Mouse (Mus musculus) small intestine, adult 2 months (tissue): ENCODE measurements around the gene Tnr. TPM values are rescaled to one million over a fixed set of nuclear protein-coding genes. Genes with fewer than 3 reads are reported as not detected.

Experiments used
- H3K27ac ChIP-seq: fragments of 200-500 bp; 2 replicates; pipeline ENCODE4 v1.5.1; 2012; ENCODE audit warnings: low read depth, low read length, control low read depth, inconsistent platforms; ENCODE audit not compliant: insufficient read depth
- H3K27me3 ChIP-seq: fragments of 200-500 bp; 2 replicates; pipeline ENCODE4 v1.6.1; 2012; ENCODE audit warnings: mild to moderate bottlenecking, moderate library complexity, low read length, inconsistent platforms; ENCODE audit not compliant: control insufficient read depth, insufficient read depth
- H3K36me3 ChIP-seq: fragments of 200-500 bp; 2 replicates; pipeline ENCODE4 v1.6.1; 2012; ENCODE audit warnings: mild to moderate bottlenecking, low read length, control low read depth, inconsistent platforms; ENCODE audit not compliant: control insufficient read depth, insufficient read depth
- H3K4me1 ChIP-seq: fragments of 200-500 bp; 2 replicates; pipeline ENCODE4 v1.6.1; 2012; ENCODE audit warnings: low read length, inconsistent platforms, mixed read lengths; ENCODE audit not compliant: control insufficient read depth, insufficient read depth, insufficient read length
- H3K4me3 ChIP-seq: fragments of 200-500 bp; 2 replicates; pipeline ENCODE4 v1.5.1; 2012; ENCODE audit warnings: low read depth, mild to moderate bottlenecking, control low read depth, inconsistent platforms, low read length, moderate library complexity
- CTCF ChIP-seq: fragments of 200-500 bp; IDR thresholded peaks from 2 replicates; pipeline ENCODE4 v1.5.1; 2012; ENCODE audit warnings: low read depth, mild to moderate bottlenecking, control low read depth, inconsistent platforms, low read length, moderate library complexity, mixed read lengths; ENCODE audit not compliant: insufficient replicate concordance, insufficient read length; ENCODE audit errors: extremely low read depth
- POLR2A ChIP-seq: fragments of 200-500 bp; IDR thresholded peaks from 2 replicates; pipeline ENCODE4 v1.6.1; 2012; ENCODE audit warnings: low read depth, mild to moderate bottlenecking, control low read depth, inconsistent platforms, low read length, moderate library complexity
- WGBS: fragments of 180-500 bp; shearing (Covaris S2); methylation state at CpG from one replicate; pipeline ENCODE4 v1.1.7; 2018; 5-methylcytosine and 5-hydroxymethylcytosine counted together
- polyA plus RNA-seq: library from polyadenylated mRNA; depleted of rRNA; stranded (reverse); fragments of >200 nt; gene quantifications from 2 replicates; pipeline ENCODE4 v1.2.3, GENCODE M21; 2012

The Tnr gene
- polyA plus RNA-seq, 1 experiment: 0.10 TPM

GRCm38 (mm10) chr1:159911006-159911405 is 387.4 kb downstream of the Tnr start:
- no peaks in the 10 kb centered on the region for H3K4me1 ChIP-seq
- no peak overlapping the region for H3K4me3 ChIP-seq
- no peak overlapping the region for H3K27ac ChIP-seq
- no peaks in the 10 kb centered on the region for H3K36me3 ChIP-seq
- 16% methylated on average over 5 of the region's 5 CpGs for WGBS
- H3K27me3 ChIP-seq: no peaks in the 10 kb centered on the region
- TF ChIP-seq CTCF (peak; percentile 52; the same call in 1 of the 2 replicates), POLR2A (no peak)

DNA sequence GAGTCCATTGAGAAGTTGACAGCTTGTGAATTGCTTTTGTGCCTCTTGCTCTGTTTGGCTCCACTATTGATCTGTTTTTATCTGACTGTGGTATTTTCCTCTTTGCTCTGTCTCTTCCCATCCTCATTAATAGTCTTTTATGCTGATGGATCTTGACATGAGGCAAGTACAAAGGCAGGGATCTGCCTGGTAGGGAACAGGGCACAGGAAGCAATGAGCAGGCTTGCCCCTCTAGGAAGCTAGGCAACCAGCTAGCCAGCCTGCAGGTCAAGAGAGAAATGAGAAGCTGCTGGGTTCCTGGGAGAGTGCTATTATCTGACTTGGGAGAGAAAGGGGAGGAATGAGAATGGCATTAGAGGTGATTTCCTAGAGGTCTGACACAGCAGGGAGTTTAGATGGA is 391.2 kb downstream of the Tnr start:
- Histone ChIP-seq H3K36me3 (no peaks in the 10 kb centered on the region), H3K4me3 (no peak overlapping the region), H3K4me1 (no peaks in the 10 kb centered on the region), H3K27me3 (no peaks in the 10 kb centered on the region), H3K27ac (no peak overlapping the region)
- TF ChIP-seq POLR2A (no peak), CTCF (no peak)

- WGBS: 85% methylated on average over 2 of the region's 2 CpGs
- H3K36me3 ChIP-seq: no peaks in the 10 kb centered on the region
- H3K4me3 ChIP-seq: no peak overlapping the region
- TF ChIP-seq POLR2A: no peak
- no peak for TF ChIP-seq CTCF
- H3K4me1 ChIP-seq: no peaks in the 10 kb centered on the region
- no peaks in the 10 kb centered on the region for H3K27me3 ChIP-seq
- H3K27ac ChIP-seq: no peak overlapping the region
These were observed 397.0 kb downstream of the Tnr start for GRCm38 (mm10) chr1:159920571-159920970.

DNA sequence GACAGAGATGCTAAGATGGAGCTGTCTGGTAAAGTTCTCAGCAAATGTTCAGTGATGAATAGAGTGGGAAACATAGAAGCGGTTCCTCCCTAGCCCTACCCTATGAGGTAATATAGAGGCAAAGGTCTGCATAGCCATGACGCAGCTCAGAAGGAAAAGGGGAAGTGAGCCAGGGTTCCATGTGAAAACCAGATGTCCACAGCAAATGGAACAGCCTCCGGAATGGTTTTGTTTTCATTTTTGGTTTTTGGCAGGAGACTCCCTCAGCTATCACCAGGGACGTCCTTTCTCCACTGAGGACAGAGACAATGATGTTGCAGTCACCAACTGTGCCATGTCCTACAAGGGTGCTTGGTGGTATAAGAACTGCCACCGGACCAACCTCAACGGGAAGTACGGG is 399.4 kb downstream of the Tnr start:
- Histone ChIP-seq H3K4me3 (no peak overlapping the region), H3K27ac (no peak overlapping the region), H3K4me1 (no peaks in the 10 kb centered on the region), H3K36me3 (no peaks in the 10 kb centered on the region), H3K27me3 (no peaks in the 10 kb centered on the region)
- WGBS: 69% methylated on average over 7 of the region's 7 CpGs
- TF ChIP-seq CTCF (no peak), POLR2A (no peak)

- no peak for TF ChIP-seq POLR2A
- no peak for TF ChIP-seq CTCF
- Histone ChIP-seq H3K4me3 (no peak overlapping the region), H3K4me1 (no peaks in the 10 kb centered on the region), H3K27ac (no peak overlapping the region), H3K36me3 (no peaks in the 10 kb centered on the region), H3K27me3 (no peaks in the 10 kb centered on the region)
- 67% methylated on average over 4 of the region's 4 CpGs for WGBS
These were observed 400.5 kb downstream of the Tnr start for GRCm38 (mm10) chr1:159924105-159924504.

DNA sequence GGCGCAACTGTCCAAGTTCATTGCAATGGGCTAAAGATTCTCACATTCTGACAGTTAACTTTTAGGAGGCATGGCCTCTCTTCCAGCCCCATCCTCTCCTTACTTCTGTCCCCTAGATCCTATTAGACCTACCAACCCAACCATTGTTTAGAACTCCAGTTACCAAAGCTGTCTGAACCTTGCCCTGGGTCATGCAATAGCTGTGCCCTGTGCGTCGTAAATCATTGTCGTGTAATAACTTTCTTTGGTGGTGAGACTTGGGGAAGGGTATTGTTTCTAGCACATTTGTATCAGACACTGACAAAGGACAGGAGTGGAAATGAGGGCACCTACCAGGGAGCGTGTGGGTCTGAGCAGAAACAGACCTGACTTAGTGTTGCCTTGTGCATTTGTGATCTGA is 401.1 kb downstream of the Tnr start:
- TF ChIP-seq CTCF: no peak
- no peak for TF ChIP-seq POLR2A
- Histone ChIP-seq H3K4me1 (no peaks in the 10 kb centered on the region), H3K4me3 (no peak overlapping the region), H3K27me3 (no peaks in the 10 kb centered on the region), H3K36me3 (no peaks in the 10 kb centered on the region), H3K27ac (no peak overlapping the region)
- 54% methylated on average over 5 of the region's 5 CpGs for WGBS

GRCm38 (mm10) chr1:159928681-159929335 is 405.2 kb downstream of the Tnr start:
- Histone ChIP-seq H3K36me3 (no peaks in the 10 kb centered on the region), H3K27me3 (no peaks in the 10 kb centered on the region), H3K27ac (no peak overlapping the region), H3K4me1 (no peaks in the 10 kb centered on the region), H3K4me3 (no peak overlapping the region)
- WGBS: 70% methylated on average over 9 of the region's 9 CpGs
- TF ChIP-seq POLR2A (no peak), CTCF (no peak)
